Mouse (Mus musculus) liver, embryonic 16.5 days (tissue): ENCODE data around the gene Six2. TPM values are rescaled to one million over a fixed set of nuclear protein-coding genes. Genes with fewer than 3 reads are reported as not detected.
"Not testable (repeated sequence)": the region's sequence is repeated elsewhere in the genome, so short reads cannot be mapped to it uniquely, and the experiment has no call there.

Experiments
- ATAC-seq: fragments of 200-750 bp; cut with Nextera tagmentation; 2 replicates; pipeline ENCODE4 v1.8.0; 2017; ENCODE audit warnings: low read depth, mild to moderate bottlenecking, moderate number of reproducible peaks, moderate library complexity
- H3K27ac ChIP-seq: fragments of 300-500 bp; sonication (generic); 2 replicates; pipeline ENCODE4 v1.5.1; 2014; ENCODE audit warnings: mild to moderate bottlenecking, low read length
- H3K27me3 ChIP-seq: fragments of 300-500 bp; sonication (generic); 2 replicates; pipeline ENCODE4 v1.6.1; 2014; ENCODE audit warnings: low read depth, low read length, mixed read lengths; ENCODE audit not compliant: control insufficient read depth, insufficient read depth
- H3K36me3 ChIP-seq: fragments of 300-500 bp; sonication (generic); 2 replicates; pipeline ENCODE4 v1.6.1; 2014; ENCODE audit warnings: mild to moderate bottlenecking; ENCODE audit not compliant: control insufficient read depth, insufficient read depth
- H3K4me1 ChIP-seq: fragments of 300-500 bp; sonication (generic); 2 replicates; pipeline ENCODE4 v1.6.1; 2014; ENCODE audit warnings: low read depth, low read length, mixed read lengths; ENCODE audit not compliant: control insufficient read depth
- H3K4me2 ChIP-seq: fragments of 300-500 bp; sonication (generic); 2 replicates; pipeline ENCODE4 v1.6.1; 2014; ENCODE audit warnings: low read depth, low read length, mixed read lengths
- H3K4me3 ChIP-seq: fragments of 300-500 bp; sonication (generic); 2 replicates; pipeline ENCODE4 v1.5.1; 2014; ENCODE audit warnings: low read depth, mild to moderate bottlenecking, low read length
- H3K9ac ChIP-seq: fragments of 300-500 bp; sonication (generic); 2 replicates; pipeline ENCODE4 v1.6.1; 2014; ENCODE audit warnings: low read depth, low read length
- H3K9me3 ChIP-seq: fragments of 300-500 bp; sonication (generic); replicated peaks from 2 replicates; pipeline ENCODE4 v1.6.1; 2016; ENCODE audit warnings: low read length; ENCODE audit not compliant: control insufficient read depth
- WGBS: fragments of 180-500 bp; shearing (Covaris S2); extraction: QIAGEN DNeasy Blood & Tissue Kit; methylation state at CpG from one replicate; pipeline ENCODE4 v1.1.7; 2014; ENCODE audit not compliant: insufficient replicate concordance; 5-methylcytosine and 5-hydroxymethylcytosine counted together
- polyA plus RNA-seq: library from polyadenylated mRNA; unstranded; fragments of >200 nt; fragmentation: Nextera tagmentation; extraction: Ambion mirVana; gene quantifications from 2 replicates; pipeline ENCODE4 v1.2.1, GENCODE M21; 2015

The Six2 gene
- polyA plus RNA-seq, 1 experiment from 2014 or later: not detected

GRCm38 (mm10) chr17:85686476-85687420 lies 1.3 kb downstream of the Six2 start:
- Histone ChIP-seq H3K4me3 (no peak overlapping the region), H3K9me3 (no peaks in the 10 kb centered on the region), H3K36me3 (no peaks in the 10 kb centered on the region), H3K27me3 (peaks cover 99% of the 10 kb centered on the region), H3K9ac (no peak overlapping the region), H3K4me2 (no peak overlapping the region), H3K27ac (no peak overlapping the region), H3K4me1 (no peaks in the 10 kb centered on the region)
- 4% methylated on average over 42 of the region's 42 CpGs for WGBS
- ATAC-seq: no peak

- Histone ChIP-seq H3K9ac (no peak overlapping the region), H3K27ac (no peak overlapping the region), H3K4me2 (no peak overlapping the region), H3K27me3 (peaks cover 99% of the 10 kb centered on the region), H3K4me1 (no peaks in the 10 kb centered on the region), H3K4me3 (no peak overlapping the region), H3K9me3 (no peaks in the 10 kb centered on the region), H3K36me3 (no peaks in the 10 kb centered on the region)
- WGBS: 4% methylated on average over 11 of the region's 11 CpGs
- no peak for ATAC-seq
These were observed 2.3 kb downstream of the Six2 start for GRCm38 (mm10) chr17:85685689-85686281.

- WGBS: 2% methylated on average over 46 of the region's 46 CpGs
- Histone ChIP-seq H3K36me3 (no peaks in the 10 kb centered on the region), H3K4me2 (no peak overlapping the region), H3K27me3 (peaks cover 99% of the 10 kb centered on the region), H3K9me3 (no peaks in the 10 kb centered on the region), H3K4me3 (no peak overlapping the region), H3K9ac (no peak overlapping the region), H3K4me1 (no peaks in the 10 kb centered on the region), H3K27ac (no peak overlapping the region)
- no peak for ATAC-seq
These were observed 3.0 kb downstream of the Six2 start for GRCm38 (mm10) chr17:85684841-85685688.

GRCm38 (mm10) chr17:85684436-85684835 lies 3.6 kb downstream of the Six2 start:
- peaks cover 99% of the 10 kb centered on the region for H3K27me3 ChIP-seq
- H3K4me3 ChIP-seq, H3K9ac ChIP-seq, H3K4me1 ChIP-seq, ATAC-seq, H3K27ac ChIP-seq, H3K36me3 ChIP-seq, H3K4me2 ChIP-seq, H3K9me3 ChIP-seq: not testable (repeated sequence)
- 4% methylated on average over 6 of the region's 6 CpGs for WGBS

GRCm38 (mm10) chr17:85683984-85684307 lies 4.1 kb downstream of the Six2 start:
- Histone ChIP-seq H3K9ac (no peak overlapping the region), H3K27ac (no peak overlapping the region), H3K4me2 (0 out of 2 replicates have a peak overlapping the region, but pooled peaks have one; percentile 3), H3K36me3 (no peaks in the 10 kb centered on the region), H3K27me3 (peaks cover 99% of the 10 kb centered on the region), H3K4me1 (no peaks in the 10 kb centered on the region), H3K9me3 (no peaks in the 10 kb centered on the region), H3K4me3 (no peak overlapping the region)
- 3% methylated on average over 17 of the region's 17 CpGs for WGBS
- ATAC-seq: no peak

- WGBS: 2% methylated on average over 25 of the region's 25 CpGs
- Histone ChIP-seq H3K27me3 (peaks cover 99% of the 10 kb centered on the region), H3K4me3 (no peak overlapping the region), H3K36me3 (no peaks in the 10 kb centered on the region), H3K9ac (no peak overlapping the region), H3K27ac (no peak overlapping the region), H3K9me3 (no peaks in the 10 kb centered on the region), H3K4me1 (no peaks in the 10 kb centered on the region), H3K4me2 (0 out of 2 replicates have a peak overlapping the region, but pooled peaks have one; percentile 3)
- ATAC-seq: no peak
These were observed 4.7 kb downstream of the Six2 start for GRCm38 (mm10) chr17:85683111-85683983.

GRCm38 (mm10) chr17:85682181-85682710 lies 5.8 kb downstream of the Six2 start:
- no peak overlapping the region for H3K4me3 ChIP-seq
- H3K4me2 ChIP-seq: no peak overlapping the region
- no peak for ATAC-seq
- H3K9me3 ChIP-seq: no peaks in the 10 kb centered on the region
- peaks cover 92% of the 10 kb centered on the region for H3K27me3 ChIP-seq
- WGBS: 9% methylated on average over 7 of the region's 7 CpGs
- H3K36me3 ChIP-seq: no peaks in the 10 kb centered on the region
- H3K27ac ChIP-seq: no peak overlapping the region
- H3K4me1 ChIP-seq: no peaks in the 10 kb centered on the region
- H3K9ac ChIP-seq: no peak overlapping the region

- no peak for ATAC-seq
- Histone ChIP-seq H3K4me2 (no peak overlapping the region), H3K9me3 (no peaks in the 10 kb centered on the region), H3K36me3 (no peaks in the 10 kb centered on the region), H3K4me3 (no peak overlapping the region), H3K9ac (no peak overlapping the region), H3K27me3 (peaks cover 90% of the 10 kb centered on the region), H3K27ac (no peak overlapping the region), H3K4me1 (no peaks in the 10 kb centered on the region)
- WGBS: 11% methylated on average over 6 of the region's 6 CpGs
These were observed 6.3 kb downstream of the Six2 start for GRCm38 (mm10) chr17:85681741-85682140.
